Mouse (Mus musculus) liver, embryonic 11.5 days (tissue): ENCODE data around the gene Aldh16a1. TPM values are rescaled to one million over a fixed set of nuclear protein-coding genes. Genes with fewer than 3 reads are reported as not detected.
A peak's percentile ranks its signal among the peaks of the same experiment; 100 is the strongest.
"Not testable (repeated sequence)": the region's sequence is repeated elsewhere in the genome, so short reads cannot be mapped to it uniquely, and the experiment has no call there.

Source experiments
- ATAC-seq: fragments of 200-750 bp; cut with Nextera tagmentation; replicated peaks from 2 replicates; pipeline ENCODE4 v1.8.0; 2017; ENCODE audit warnings: moderate number of reproducible peaks, mild to moderate bottlenecking, moderate TSS enrichment, moderate library complexity; ENCODE audit not compliant: low FRiP score
- DNase-seq: peaks from one replicate; pipeline ENCODE4 v3.0.0-alpha.2; 2017; ENCODE audit warnings: low spot score
- H3K27ac ChIP-seq: fragments of 300-500 bp; sonication (generic); 2 replicates; pipeline ENCODE4 v1.5.1; 2014; ENCODE audit warnings: mild to moderate bottlenecking, low read depth, low read length, control low read depth
- H3K27me3 ChIP-seq: fragments of 300-500 bp; sonication (generic); replicated peaks from 2 replicates; pipeline ENCODE4 v1.6.1; 2014; ENCODE audit warnings: low read length, mixed read lengths; ENCODE audit not compliant: control insufficient read depth, insufficient read depth
- H3K36me3 ChIP-seq: fragments of 300-500 bp; sonication (generic); 2 replicates; pipeline ENCODE4 v1.6.1; 2014; ENCODE audit warnings: mild to moderate bottlenecking, low read length, moderate library complexity, mixed read lengths; ENCODE audit not compliant: control insufficient read depth, insufficient read depth
- H3K4me1 ChIP-seq: fragments of 300-500 bp; sonication (generic); replicated peaks from 2 replicates; pipeline ENCODE4 v1.6.1; 2014; ENCODE audit warnings: low read length, mixed read lengths; ENCODE audit not compliant: control insufficient read depth, insufficient read depth
- H3K4me2 ChIP-seq: fragments of 300-500 bp; sonication (generic); 2 replicates; pipeline ENCODE4 v1.6.1; 2014; ENCODE audit warnings: mild to moderate bottlenecking, control low read depth, moderate library complexity
- H3K4me3 ChIP-seq: fragments of 300-500 bp; sonication (generic); 2 replicates; pipeline ENCODE4 v1.5.1; 2014; ENCODE audit warnings: low read depth, low read length, control low read depth
- H3K9ac ChIP-seq: fragments of 300-500 bp; sonication (generic); 2 replicates; pipeline ENCODE4 v1.6.1; 2014; ENCODE audit warnings: low read depth, low read length, control low read depth
- H3K9me3 ChIP-seq: fragments of 300-500 bp; sonication (generic); 2 replicates; pipeline ENCODE4 v1.6.1; 2016; ENCODE audit warnings: low read length, inconsistent platforms, mixed read lengths; ENCODE audit not compliant: control insufficient read depth
- WGBS: fragments of 180-500 bp; shearing (Covaris S2); extraction: QIAGEN DNeasy Blood & Tissue Kit; methylation state at CpG from one replicate; pipeline ENCODE4 v1.1.7; 2014; 5-methylcytosine and 5-hydroxymethylcytosine counted together
- polyA plus RNA-seq: library from polyadenylated mRNA; unstranded; fragments of >200 nt; fragmentation: Nextera tagmentation; extraction: Ambion mirVana; gene quantifications from 2 replicates; pipeline ENCODE4 v1.2.1, GENCODE M21; 2014

Gene Aldh16a1
- polyA plus RNA-seq, 1 experiment from 2014 or later: 60.6 TPM

DNA sequence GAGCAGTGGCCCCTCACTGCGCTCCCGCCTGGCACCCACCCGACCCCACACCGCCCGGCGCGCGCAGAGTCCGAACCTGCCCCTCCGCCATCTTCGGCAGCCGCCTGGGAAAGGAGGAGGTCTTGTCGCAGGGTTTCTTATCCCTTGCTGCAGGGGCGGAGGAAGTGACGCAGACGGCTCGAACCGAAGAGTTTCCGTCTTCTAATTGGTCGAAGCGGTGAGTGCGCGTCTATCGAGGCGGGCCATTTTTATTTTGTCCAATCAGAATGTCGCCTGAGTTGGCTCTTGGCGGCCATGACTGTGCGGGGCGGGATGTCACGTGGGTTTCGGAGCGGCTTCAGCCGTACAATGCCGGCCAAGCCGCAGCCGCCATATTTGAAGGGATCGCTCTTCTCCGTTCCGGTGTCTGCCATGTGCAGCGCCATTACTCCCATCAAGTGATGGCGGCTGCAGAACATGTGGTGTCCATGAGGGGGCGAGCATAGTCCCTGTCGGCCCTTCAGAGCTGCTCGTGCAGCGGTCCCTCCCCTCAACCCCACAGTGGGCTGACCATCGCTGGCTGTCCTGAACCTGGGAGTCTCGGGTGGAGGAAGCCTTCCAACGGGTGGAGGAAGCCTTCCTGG, 25.6 kb downstream of the Aldh16a1 start, which contains the start of gene Rpl13a:
Rpl13a (minus strand) TSS at position 138 of the 623 bp plus-strand sequence.
- Histone ChIP-seq H3K36me3 (peaks cover 25% of the 10 kb centered on the region), H3K4me1 (peaks cover 32% of the 10 kb centered on the region), H3K4me2 (peak within 1 kb of the TSS; percentile 97), H3K27me3 (no peaks in the 10 kb centered on the region), H3K9ac (peak within 1 kb of the TSS; percentile 100), H3K9me3 (no peaks in the 10 kb centered on the region), H3K27ac (peak within 1 kb of the TSS; percentile 100), H3K4me3 (peak within 1 kb of the TSS; percentile 99)
- under 1% methylated on average over 48 of the region's 48 CpGs for WGBS
- ATAC-seq (peak; percentile 82), DNase-seq (peak; percentile 92)

DNA sequence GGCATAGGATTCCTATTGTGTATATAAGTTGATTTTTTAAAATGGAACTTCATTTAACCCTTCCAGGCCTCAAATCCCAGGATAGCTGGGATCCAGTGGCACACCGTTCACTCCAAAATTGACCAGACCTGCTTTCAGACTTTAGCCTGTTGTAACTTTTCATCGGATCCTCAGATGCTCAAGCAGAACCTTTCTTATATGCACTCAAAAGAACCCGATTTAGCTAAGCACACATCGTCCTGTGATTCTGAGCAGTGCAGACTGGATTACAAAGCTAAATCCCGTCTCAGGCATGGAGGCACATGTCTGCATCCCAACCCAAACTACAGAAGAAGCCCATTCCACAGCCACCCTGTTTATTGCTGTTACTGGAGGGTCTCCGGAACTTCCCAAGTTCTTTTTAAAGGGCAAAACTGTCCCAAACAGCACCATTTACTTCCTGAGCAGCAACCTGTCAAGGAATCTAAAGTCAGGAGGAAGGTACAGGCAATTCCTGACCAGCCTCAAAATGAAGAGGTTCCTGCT, 26.6 kb downstream of the Aldh16a1 start:
- WGBS: 0% methylated on average over 6 of the region's 6 CpGs
- DNase-seq (no peak), ATAC-seq (no peak)
- Histone ChIP-seq H3K9me3 (no peaks in the 10 kb centered on the region), H3K36me3 (peaks cover 30% of the 10 kb centered on the region), H3K4me1 (peaks cover 37% of the 10 kb centered on the region), H3K27ac (peak overlapping the region; percentile 100), H3K9ac (peak overlapping the region; percentile 100), H3K27me3 (no peaks in the 10 kb centered on the region), H3K4me2 (peak overlapping the region; percentile 97), H3K4me3 (peak overlapping the region; percentile 99)

DNA sequence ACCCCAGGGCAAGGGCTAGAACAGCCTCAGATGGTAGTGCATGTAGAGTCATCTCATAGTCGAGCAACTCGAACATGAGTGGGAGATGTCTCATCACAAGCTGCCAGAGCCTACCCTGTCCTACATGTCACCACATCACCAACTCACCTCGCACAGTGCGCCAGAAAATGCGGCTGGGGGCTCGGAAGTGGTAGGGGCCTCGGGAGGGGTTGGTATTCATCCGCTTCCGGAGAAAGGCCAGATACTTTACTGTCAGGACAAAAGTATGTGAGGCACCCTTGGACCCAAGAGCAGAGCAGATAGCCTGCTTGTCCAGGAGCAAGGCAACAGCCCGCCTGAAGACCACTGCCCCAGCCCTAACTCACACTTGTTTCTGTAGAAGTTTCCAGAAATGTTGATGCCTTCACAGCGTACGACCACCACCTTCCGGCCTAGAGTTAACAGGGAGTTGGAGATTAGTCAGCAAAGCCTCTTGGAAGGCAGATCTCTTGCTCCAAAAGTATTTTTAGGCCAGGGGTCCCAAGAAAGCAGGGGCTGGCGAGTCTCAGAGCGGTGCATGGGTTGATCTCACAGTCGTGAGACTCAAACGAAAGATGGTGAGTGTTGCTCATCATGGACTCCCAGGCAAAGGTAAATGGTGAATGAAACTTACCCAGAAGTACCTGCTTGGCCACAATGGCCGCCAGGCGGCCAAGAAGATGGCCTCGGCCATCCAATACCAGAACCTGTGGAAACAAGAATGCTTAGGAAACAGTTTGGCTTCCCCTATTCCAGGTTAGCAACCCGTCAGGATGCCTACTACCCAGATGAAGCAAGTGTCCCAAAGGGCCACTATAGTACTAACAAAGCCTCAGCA, 27.3 kb downstream of the Aldh16a1 start:
- H3K9ac ChIP-seq: peak overlapping the region; percentile 100
- no peaks in the 10 kb centered on the region for H3K9me3 ChIP-seq
- WGBS: 17% methylated on average over 21 of the region's 21 CpGs
- DNase-seq (no peak), ATAC-seq (no peak)
- H3K4me2 ChIP-seq: peak overlapping the region; percentile 97
- H3K27me3 ChIP-seq: no peaks in the 10 kb centered on the region
- peaks cover 43% of the 10 kb centered on the region for H3K4me1 ChIP-seq
- H3K36me3 ChIP-seq: peaks cover 37% of the 10 kb centered on the region
- H3K4me3 ChIP-seq: peak overlapping the region; percentile 99
- peak overlapping the region; percentile 100 for H3K27ac ChIP-seq

DNA sequence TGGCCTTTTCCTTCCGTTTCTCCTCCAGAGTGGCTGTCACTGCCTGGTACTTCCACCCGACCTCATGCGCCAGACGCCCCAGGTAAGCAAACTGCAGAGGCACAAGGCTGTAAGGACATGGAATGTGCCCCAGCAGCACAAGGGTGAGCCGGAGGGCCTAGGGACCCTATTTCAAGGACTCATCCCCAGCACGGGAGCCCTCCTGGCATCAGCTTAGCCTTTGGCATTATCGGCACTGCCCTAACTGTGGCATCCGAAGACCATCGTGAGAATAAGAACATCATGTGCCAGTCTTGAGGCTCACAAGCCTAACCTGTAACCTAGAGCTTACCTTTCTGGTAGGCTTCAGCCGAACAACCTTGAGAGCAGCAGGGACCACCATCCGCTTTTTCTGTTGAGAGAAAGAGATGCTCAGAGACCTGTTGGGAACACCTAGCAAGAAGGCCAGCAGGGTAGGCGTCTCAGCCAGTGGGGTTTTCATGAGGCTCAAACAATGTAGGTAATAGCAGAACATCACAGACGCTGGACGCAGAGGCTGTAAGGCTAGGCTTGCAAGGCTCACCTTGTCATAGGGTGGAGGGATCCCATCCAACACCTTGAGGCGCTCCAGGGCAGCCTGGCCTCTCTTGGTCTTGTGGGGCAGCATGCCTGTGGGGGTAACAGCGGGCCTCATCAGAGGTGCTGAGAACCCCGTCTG, 28.1 kb downstream of the Aldh16a1 start:
- H3K9ac ChIP-seq: peak overlapping the region; percentile 100
- no peak for ATAC-seq
- peak overlapping the region; percentile 97 for H3K4me2 ChIP-seq
- H3K36me3 ChIP-seq: peaks cover 45% of the 10 kb centered on the region
- H3K4me1 ChIP-seq: peaks cover 51% of the 10 kb centered on the region
- 61% methylated on average over 17 of the region's 17 CpGs for WGBS
- H3K4me3 ChIP-seq: peak overlapping the region; percentile 99
- no peak for DNase-seq
- H3K27me3 ChIP-seq: no peaks in the 10 kb centered on the region
- no peaks in the 10 kb centered on the region for H3K9me3 ChIP-seq
- H3K27ac ChIP-seq: peak overlapping the region; percentile 100

DNA sequence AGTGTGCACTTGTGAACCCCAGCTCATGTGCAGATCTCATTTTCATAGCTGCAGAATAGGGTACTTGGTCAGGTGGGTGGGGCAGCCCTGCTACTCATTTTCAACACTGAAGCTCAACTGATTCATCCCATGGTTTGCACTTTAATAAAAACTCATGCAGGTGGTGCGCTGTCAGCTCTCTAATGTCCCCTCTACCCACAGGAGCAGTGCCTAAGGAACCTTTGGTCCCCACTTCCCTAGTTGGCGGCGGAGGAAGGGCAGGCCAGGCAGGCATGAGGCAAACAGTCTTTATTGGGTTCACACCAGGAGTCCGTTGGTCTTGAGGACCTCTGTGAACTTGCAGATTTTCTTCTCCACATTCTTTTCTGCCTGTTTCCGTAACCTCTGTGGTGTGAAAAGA, 28.7 kb downstream of the Aldh16a1 start:
- H3K27me3 ChIP-seq, ATAC-seq, DNase-seq, H3K9me3 ChIP-seq: not testable (repeated sequence)
- Histone ChIP-seq H3K4me2 (peak overlapping the region; percentile 97), H3K4me3 (peak overlapping the region; percentile 99), H3K36me3 (peaks cover 50% of the 10 kb centered on the region), H3K27ac (peak overlapping the region; percentile 100), H3K4me1 (peaks cover 52% of the 10 kb centered on the region), H3K9ac (peak overlapping the region; percentile 100)
- WGBS: 61% methylated on average over 5 of the region's 5 CpGs

DNA sequence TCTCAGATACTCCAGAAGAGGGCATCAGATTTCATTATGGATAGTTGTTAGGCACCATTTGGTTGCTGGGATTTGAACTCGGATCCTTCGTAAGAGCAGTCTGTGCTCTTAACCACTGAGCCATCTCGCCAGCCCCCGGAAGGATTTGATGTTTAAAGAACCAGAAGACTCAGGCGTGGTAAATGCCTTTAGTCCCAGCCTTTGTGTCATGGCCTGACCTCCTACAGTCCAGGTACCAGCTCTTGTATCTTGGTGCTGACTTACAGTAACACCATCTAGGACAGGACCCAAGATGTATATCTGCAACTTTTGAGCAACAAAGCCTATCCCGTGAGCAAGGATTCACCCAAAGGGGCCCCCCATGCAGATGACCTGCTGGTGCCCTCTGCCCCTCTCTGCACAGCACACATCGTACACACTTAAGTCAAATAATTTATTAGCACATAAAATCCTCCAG, 29.2 kb downstream of the Aldh16a1 start:
- peak overlapping the region; percentile 97 for H3K4me2 ChIP-seq
- WGBS: 15% methylated on average over 7 of the region's 7 CpGs
- H3K4me1 ChIP-seq: peaks cover 51% of the 10 kb centered on the region
- no peaks in the 10 kb centered on the region for H3K27me3 ChIP-seq
- DNase-seq (no peak), ATAC-seq (no peak; the same call in 1 of the 2 replicates)
- H3K27ac ChIP-seq: peak overlapping the region; percentile 100
- H3K36me3 ChIP-seq: peaks cover 50% of the 10 kb centered on the region
- H3K9ac ChIP-seq: peak overlapping the region; percentile 100
- no peaks in the 10 kb centered on the region for H3K9me3 ChIP-seq
- H3K4me3 ChIP-seq: peak overlapping the region; percentile 99; the same call in 1 of the 2 replicates

DNA sequence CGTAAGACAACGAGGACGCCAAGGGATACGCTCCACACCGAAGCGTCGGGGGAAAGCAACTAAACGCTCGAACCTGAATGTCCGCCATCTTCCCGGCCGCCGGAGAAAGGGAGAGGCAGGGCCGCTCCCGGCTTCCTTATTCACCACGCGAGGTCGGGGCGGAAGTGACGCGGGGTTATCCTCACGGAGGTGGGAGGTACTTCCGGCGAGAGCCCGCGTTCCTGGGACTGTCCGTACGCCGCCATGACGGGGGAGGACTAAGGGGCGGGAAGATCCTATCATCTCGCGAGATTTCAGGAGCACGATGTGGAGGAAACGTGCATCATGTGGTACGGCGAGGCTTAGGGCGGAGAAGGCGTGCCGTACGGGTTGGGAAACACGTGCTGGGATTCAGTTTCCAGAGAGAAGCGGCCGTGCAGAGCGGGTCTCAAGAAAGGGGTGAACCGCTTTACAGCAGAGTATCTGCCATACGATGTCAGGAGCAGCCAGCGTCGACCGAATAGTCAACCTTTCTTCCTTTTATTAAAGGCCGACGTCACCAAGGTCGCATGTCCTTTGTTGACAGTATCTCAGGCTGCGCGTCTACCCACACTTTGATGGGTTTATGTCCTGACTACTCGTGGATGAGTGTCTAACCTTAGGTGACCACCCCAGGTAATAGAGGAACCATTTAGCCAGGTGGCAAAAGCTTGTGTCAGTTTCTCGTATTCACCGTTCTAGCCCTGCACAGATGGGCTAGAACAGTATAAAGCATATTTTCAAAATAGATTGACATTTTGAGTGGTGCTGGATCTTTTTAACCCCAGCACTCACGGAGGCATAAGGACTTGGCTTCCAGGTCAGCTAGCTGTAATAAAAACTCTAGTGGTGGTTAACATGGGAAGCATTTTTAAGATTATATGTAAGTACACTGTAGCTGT, 29.9 kb downstream of the Aldh16a1 start, which contains the start of gene Rps11:
Rps11 (minus strand) TSS at position 216 of the 920 bp plus-strand sequence.
- Histone ChIP-seq H3K4me2 (peak within 1 kb of the TSS; percentile 97), H3K9me3 (no peaks in the 10 kb centered on the region), H3K9ac (peak within 1 kb of the TSS; percentile 100), H3K36me3 (peaks cover 52% of the 10 kb centered on the region), H3K27ac (peak within 1 kb of the TSS; percentile 100), H3K4me1 (peaks cover 44% of the 10 kb centered on the region), H3K4me3 (peak within 1 kb of the TSS; percentile 99), H3K27me3 (no peaks in the 10 kb centered on the region)
- under 1% methylated on average over 59 of the region's 59 CpGs for WGBS
- peak; percentile 99 for DNase-seq
- peak; percentile 77 for ATAC-seq
